Mouse (Mus musculus): ENCODE measurements around the gene Mylk4.

DNA sequence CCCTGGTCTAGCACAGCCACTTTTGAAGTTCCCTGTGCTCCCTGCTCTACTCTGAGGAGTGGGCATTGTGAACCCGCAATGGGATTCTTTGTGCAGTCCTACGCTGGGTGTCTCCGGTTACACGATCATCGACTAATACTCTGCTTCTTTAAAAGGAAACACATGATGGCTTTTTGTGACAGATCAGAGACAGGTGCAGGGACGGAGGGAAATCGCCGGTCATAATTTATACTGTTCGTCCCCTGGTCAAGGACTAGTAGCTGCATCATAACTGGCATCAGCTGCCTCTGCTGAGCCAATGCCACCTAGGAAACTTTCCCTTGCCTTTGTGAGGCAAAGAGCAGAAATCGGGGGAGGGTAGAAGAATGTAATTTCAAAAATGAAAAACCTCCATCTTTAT lies 7.4 kb downstream of the Mylk4 start:
- TF ChIP-seq CTCF (IDR thresholded peaks at IDR 0.05; ENCODE audit: low read depth) (no peak), EP300 (IDR thresholded peaks at IDR 0.05; ENCODE audit: low read depth) (no peak; the same call in 1 of the 2 replicates)
